Mouse (Mus musculus) hindbrain, embryonic 12.5 days (tissue): ENCODE data around the gene Fancc. TPM values are rescaled to one million over a fixed set of nuclear protein-coding genes. Genes with fewer than 3 reads are reported as not detected.

ENCODE experiments used
- ATAC-seq: fragments of 200-750 bp; cut with Nextera tagmentation; 2 replicates; pipeline ENCODE4 v1.8.0; 2017; ENCODE audit warnings: moderate TSS enrichment; ENCODE audit not compliant: low FRiP score
- H3K27ac ChIP-seq: fragments of 300-500 bp; sonication (generic); 2 replicates; pipeline ENCODE4 v1.5.1; 2016; ENCODE audit warnings: mild to moderate bottlenecking
- H3K27me3 ChIP-seq: fragments of 300-500 bp; sonication (generic); 2 replicates; pipeline ENCODE4 v1.6.1; 2016; ENCODE audit warnings: mild to moderate bottlenecking
- H3K36me3 ChIP-seq: fragments of 300-500 bp; sonication (generic); 2 replicates; pipeline ENCODE4 v1.6.1; 2016; ENCODE audit warnings: mild to moderate bottlenecking
- H3K4me1 ChIP-seq: fragments of 300-500 bp; sonication (generic); 2 replicates; pipeline ENCODE4 v1.6.1; 2016
- H3K4me2 ChIP-seq: fragments of 300-500 bp; sonication (generic); replicated peaks from 2 replicates; pipeline ENCODE4 v1.6.1; 2016; ENCODE audit warnings: mild to moderate bottlenecking
- H3K4me3 ChIP-seq: fragments of 300-500 bp; sonication (generic); 2 replicates; pipeline ENCODE4 v1.5.1; 2016; ENCODE audit warnings: mild to moderate bottlenecking
- H3K9ac ChIP-seq: fragments of 300-500 bp; sonication (generic); 2 replicates; pipeline ENCODE4 v1.6.1; 2016; ENCODE audit warnings: mild to moderate bottlenecking, moderate library complexity
- H3K9me3 ChIP-seq: fragments of 300-500 bp; sonication (generic); replicated peaks from 2 replicates; pipeline ENCODE4 v1.6.1; 2016; ENCODE audit warnings: mild to moderate bottlenecking
- WGBS: fragments of 180-500 bp; shearing (Covaris S2); methylation state at CpG from one replicate; pipeline ENCODE4 v1.1.7; 2016; 5-methylcytosine and 5-hydroxymethylcytosine counted together
- microRNA counts: library from miRNA; unstranded; fragments of <30 nt; microRNA quantifications from one replicate; lab custom pipeline; 2017
- microRNA-seq: library from miRNA; unstranded; fragments of <30 nt; microRNA quantifications from one replicate; pipeline ENCODE4, GENCODE M21; 2017
- polyA plus RNA-seq: library from polyadenylated mRNA; unstranded; fragments of >200 nt; fragmentation: Nextera tagmentation; extraction: Ambion mirVana; gene quantifications from 2 replicates; pipeline ENCODE4 v1.2.1, GENCODE M21; 2016

Gene Fancc
- polyA plus RNA-seq, 1 experiment from 2014 or later = 20.4 TPM

DNA sequence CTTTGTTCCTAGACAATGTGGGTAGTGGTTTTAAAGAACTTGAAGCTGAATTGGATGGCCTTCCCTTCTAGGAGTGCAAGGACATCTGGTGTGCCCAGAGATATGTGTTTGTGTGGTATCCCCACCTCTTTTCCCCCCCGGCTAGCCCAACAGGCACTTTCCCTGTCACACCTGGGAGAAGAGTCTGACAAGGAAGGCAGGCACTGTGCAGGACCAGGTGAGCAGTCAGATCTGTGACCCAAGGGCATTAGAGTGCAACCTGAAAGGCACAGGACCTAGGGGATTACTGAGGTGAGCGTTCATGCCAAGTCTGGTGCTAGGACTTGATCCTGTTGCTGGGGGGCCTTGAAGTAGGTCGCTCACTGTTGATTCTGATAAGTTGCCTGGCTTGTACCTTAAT is 255.4 kb downstream of the Fancc start:
- Histone ChIP-seq H3K27me3 (peaks cover 2% of the 10 kb centered on the region; the same call in 1 of the 2 replicates), H3K4me3 (peak overlapping the region; percentile 14; the same call in 1 of the 2 replicates), H3K9ac (peak overlapping the region; percentile 45; the same call in 1 of the 2 replicates), H3K36me3 (0 out of 2 replicates have a peak, but pooled peaks cover 2% of the 10 kb centered on the region), H3K27ac (no peak overlapping the region), H3K4me1 (peaks cover 32% of the 10 kb centered on the region), H3K9me3 (no peaks in the 10 kb centered on the region), H3K4me2 (peak overlapping the region; percentile 74)
- 79% methylated on average over 3 of the region's 3 CpGs for WGBS
- ATAC-seq = no peak

DNA sequence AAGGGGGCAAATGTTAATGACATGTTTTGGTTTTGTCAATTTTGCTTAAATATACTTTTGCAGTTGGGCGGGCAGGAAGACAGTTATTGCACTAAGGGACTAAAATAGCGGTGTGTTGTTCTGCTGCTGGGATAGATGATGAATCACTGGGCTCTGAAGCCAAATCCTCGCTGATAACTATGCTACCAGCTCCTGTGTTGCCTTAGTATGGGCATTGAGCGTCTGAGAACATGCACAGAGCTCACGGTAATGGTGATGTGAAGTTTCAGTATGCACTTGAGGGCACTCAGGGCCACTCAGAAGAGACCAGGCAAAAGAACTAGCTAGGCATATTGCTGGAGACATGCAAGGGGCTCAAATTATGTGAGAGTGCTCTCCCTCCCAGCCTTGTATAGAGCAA is 256.2 kb downstream of the Fancc start:
- ATAC-seq = no peak
- 0 out of 2 replicates have a peak, but pooled peaks cover 2% of the 10 kb centered on the region for H3K36me3 ChIP-seq
- H3K27me3 ChIP-seq = peaks cover 2% of the 10 kb centered on the region; the same call in 1 of the 2 replicates
- H3K4me3 ChIP-seq = peak overlapping the region; percentile 60
- H3K4me2 ChIP-seq = peak overlapping the region; percentile 74
- peaks cover 30% of the 10 kb centered on the region for H3K4me1 ChIP-seq
- H3K9ac ChIP-seq = peak overlapping the region; percentile 79
- WGBS = 49% methylated on average over 5 of the region's 5 CpGs
- H3K9me3 ChIP-seq = no peaks in the 10 kb centered on the region
- H3K27ac ChIP-seq = no peak overlapping the region

DNA sequence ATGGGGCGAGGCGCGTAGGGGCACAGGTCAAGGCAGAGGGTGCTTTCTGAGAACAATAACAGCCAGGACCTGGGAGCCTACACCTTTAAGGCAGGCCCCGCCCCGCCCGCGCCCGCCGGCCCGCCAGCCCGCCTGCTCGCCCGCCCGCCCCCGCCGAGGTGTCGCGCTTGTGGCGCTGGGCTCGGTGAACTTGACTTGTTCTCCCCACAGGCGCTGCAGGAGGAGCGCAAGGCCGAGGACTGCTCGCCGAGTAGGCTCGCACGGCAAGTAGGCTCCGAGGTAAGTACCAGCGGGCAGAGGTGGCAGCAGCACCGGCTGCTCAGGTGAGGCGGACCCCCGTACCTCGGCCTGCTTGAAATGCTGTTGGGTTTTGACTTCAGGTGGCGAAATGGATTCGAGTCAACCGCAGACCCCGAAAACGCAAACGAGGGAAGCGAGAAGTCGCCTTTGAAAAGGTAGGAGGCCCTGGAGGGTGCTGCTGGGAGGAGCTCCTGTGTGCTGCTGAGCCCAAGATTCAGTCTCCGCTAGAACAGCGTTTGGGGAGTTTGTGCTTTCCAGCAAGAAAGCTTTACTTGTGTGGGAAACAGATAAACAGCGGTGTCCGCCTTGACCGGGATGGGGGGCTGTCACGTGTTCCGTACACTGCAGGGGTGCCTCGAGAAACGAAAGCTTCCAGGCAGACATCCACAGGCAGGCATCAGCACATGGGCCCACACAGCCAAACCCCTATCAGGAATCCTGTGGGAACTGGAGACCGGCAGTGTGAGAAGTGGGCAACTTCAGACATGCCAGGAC is 257.0 kb downstream of the Fancc start:
- peaks cover 2% of the 10 kb centered on the region; the same call in 1 of the 2 replicates for H3K27me3 ChIP-seq
- H3K4me1 ChIP-seq = peaks cover 26% of the 10 kb centered on the region
- H3K36me3 ChIP-seq = 0 out of 2 replicates have a peak, but pooled peaks cover 2% of the 10 kb centered on the region
- H3K27ac ChIP-seq = peak overlapping the region; percentile 70
- peak overlapping the region; percentile 79 for H3K9ac ChIP-seq
- H3K4me3 ChIP-seq = peak overlapping the region; percentile 60
- ATAC-seq = peak; percentile 88
- under 1% methylated on average over 51 of the region's 51 CpGs for WGBS
- no peaks in the 10 kb centered on the region for H3K9me3 ChIP-seq
- peak overlapping the region; percentile 74 for H3K4me2 ChIP-seq

DNA sequence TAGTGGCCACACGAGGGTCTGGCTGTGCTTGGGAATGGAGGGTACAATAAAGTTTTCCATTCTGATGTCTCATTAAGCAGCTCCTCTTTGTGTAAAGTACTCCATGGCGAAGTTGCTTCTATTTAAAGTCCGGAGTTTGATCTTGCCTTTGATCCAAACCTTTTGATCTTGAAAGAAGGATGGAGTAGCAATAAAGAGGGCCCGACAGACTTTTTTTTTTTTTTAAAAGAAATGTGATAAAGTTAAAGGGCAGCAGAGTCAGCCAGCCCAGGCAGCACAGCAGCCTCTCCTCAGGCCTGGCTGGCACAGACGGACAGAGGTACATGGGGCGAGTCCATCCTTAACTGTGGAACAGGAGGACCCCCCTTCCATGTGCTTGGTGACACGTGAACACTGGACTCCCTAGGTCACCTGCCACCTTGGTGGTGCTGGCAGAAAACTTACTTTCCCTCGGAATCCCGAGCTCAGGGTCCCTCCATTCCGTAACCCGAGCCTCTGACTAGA is 257.7 kb downstream of the Fancc start:
- peaks cover 2% of the 10 kb centered on the region; the same call in 1 of the 2 replicates for H3K27me3 ChIP-seq
- H3K4me3 ChIP-seq = peak overlapping the region; percentile 60
- H3K9me3 ChIP-seq = no peaks in the 10 kb centered on the region
- peak overlapping the region; percentile 79 for H3K9ac ChIP-seq
- peak overlapping the region; percentile 74 for H3K4me2 ChIP-seq
- 5% methylated on average over 11 of the region's 11 CpGs for WGBS
- peaks cover 21% of the 10 kb centered on the region for H3K4me1 ChIP-seq
- 0 out of 2 replicates have a peak, but pooled peaks cover 2% of the 10 kb centered on the region for H3K36me3 ChIP-seq
- H3K27ac ChIP-seq = peak overlapping the region; percentile 70; the same call in 1 of the 2 replicates
- peak; percentile 76 for ATAC-seq

GRCm38 (mm10) chr13:63238045-63238444 is 259.0 kb downstream of the Fancc start:
- Histone ChIP-seq H3K27ac (no peak overlapping the region), H3K4me1 (peaks cover 20% of the 10 kb centered on the region), H3K27me3 (peaks cover 2% of the 10 kb centered on the region; the same call in 1 of the 2 replicates), H3K4me2 (no peak overlapping the region), H3K9me3 (no peaks in the 10 kb centered on the region), H3K9ac (no peak overlapping the region), H3K36me3 (0 out of 2 replicates have a peak, but pooled peaks cover 2% of the 10 kb centered on the region), H3K4me3 (no peak overlapping the region)
- no peak for ATAC-seq
- WGBS = 91% methylated on average over 7 of the region's 7 CpGs

GRCm38 (mm10) chr13:63236159-63236893 is 260.8 kb downstream of the Fancc start:
- Histone ChIP-seq H3K27ac (no peak overlapping the region), H3K36me3 (no peaks in the 10 kb centered on the region), H3K4me1 (peaks cover 16% of the 10 kb centered on the region), H3K27me3 (peaks cover 2% of the 10 kb centered on the region; the same call in 1 of the 2 replicates), H3K4me2 (no peak overlapping the region), H3K4me3 (no peak overlapping the region), H3K9ac (no peak overlapping the region), H3K9me3 (no peaks in the 10 kb centered on the region)
- WGBS = 64% methylated on average over 5 of the region's 5 CpGs
- ATAC-seq = no peak

- Histone ChIP-seq H3K4me1 (peaks cover 17% of the 10 kb centered on the region), H3K9ac (no peak overlapping the region), H3K9me3 (no peaks in the 10 kb centered on the region), H3K4me2 (no peak overlapping the region), H3K4me3 (no peak overlapping the region), H3K27me3 (no peaks in the 10 kb centered on the region), H3K36me3 (no peaks in the 10 kb centered on the region), H3K27ac (no peak overlapping the region)
- WGBS = 83% methylated on average over 3 of the region's 3 CpGs
- no peak for ATAC-seq
Observed at GRCm38 (mm10) chr13:63235551-63235950, 261.5 kb downstream of the Fancc start.

MicroRNA genes within 50 kb of the gene (microRNA counts, 519-probe panel; counts per million panel counts)
- microRNA mmu-miR-23b (lab: Ali Mortazavi, UCI) (3,160 counts per million, percentile 70 among the panel's probes with 10 or more counts), microRNA mmu-miR-24 (lab: Ali Mortazavi, UCI) (3,271 counts per million, percentile 73 among the panel's probes with 10 or more counts), microRNA mmu-miR-27b (lab: Ali Mortazavi, UCI) (2,119 counts per million, percentile 61 among the panel's probes with 10 or more counts)

Small RNAs within 50 kb of the gene (microRNA-seq; reads per million reads assigned to microRNA genes)
- gene Mir23b (10,212 reads per million, percentile 95 among the genes with 10 or more reads in this experiment), gene Mir24-1 (not detected), gene Mir27b (1,138 reads per million, percentile 76 among the genes with 10 or more reads in this experiment), gene Mir3074-1 (not detected)

Other genes with a start within 250 kb of the Fancc start
- 22.7 and 24.3 TPM in 2 replicates for gene Ptch1, start 76.3 kb upstream of the Fancc start, polyA plus RNA-seq